Mouse (Mus musculus) monocyte, adult 2 months (primary cell): ENCODE data around the gene Gm49358.

Experiments used
- DNase-seq, 2 experiments: peaks; one replicate each; pipeline ENCODE4 v3.0.0; 2022; ENCODE audit warnings: low spot score in 2 of 2, low read depth in 1 of 2

Gm49358 gene

DNA sequence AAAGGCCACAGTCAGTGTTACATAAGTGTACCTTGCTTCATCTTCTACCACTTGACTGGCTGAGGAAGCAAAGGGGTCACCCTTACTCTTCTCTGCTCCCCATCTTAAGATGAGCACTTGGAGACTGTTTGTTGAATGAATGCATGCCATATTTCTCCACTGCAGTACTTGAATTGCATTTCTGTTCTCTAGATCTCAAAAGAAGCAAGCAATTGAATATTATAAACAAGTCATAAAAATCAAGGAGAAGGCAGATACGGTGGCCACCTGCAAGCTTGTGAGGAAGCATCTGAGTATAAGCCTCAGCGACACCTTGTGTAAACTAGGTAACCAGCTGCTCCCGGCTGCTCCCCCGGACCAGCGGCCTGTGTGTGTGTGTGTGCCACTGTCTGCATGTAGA is at the start of gene Gm49358:
TSS of gene Gm49358 (plus strand) at position 301 of the 400 bp plus-strand sequence.
- no peak for DNase-seq

GRCm38 (mm10) chr10:86727548-86727980 is 36.2 kb upstream of the Gm49358 start:
- DNase-seq: peak; percentile 27

DNA sequence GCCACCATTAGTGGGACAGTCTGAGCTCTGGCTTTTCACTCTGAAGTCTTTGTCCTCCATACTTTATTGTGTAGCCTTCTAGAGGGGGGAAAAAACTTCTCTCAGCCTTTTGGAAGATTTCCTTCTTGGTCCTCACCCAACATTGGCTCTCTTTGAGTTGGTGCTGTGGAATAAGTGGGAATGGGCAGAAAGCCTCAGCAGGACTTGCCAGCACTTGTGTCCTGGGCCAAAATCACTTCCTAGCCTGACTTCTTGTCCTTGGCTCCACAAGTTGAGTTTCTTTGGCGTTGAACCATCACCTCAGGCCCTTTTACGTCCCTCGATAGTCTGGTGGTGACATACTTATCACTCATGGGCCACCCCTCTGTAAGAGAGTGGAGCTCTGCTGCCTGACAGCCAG is 35.6 kb upstream of the Gm49358 start:
- no peak for DNase-seq

GRCm38 (mm10) chr10:86730823-86731499 is 32.8 kb upstream of the Gm49358 start:
- DNase-seq: peak in 1 of 2 experiments; percentile 58

GRCm38 (mm10) chr10:86731500-86731863 is 32.3 kb upstream of the Gm49358 start:
- no peak for DNase-seq

DNA sequence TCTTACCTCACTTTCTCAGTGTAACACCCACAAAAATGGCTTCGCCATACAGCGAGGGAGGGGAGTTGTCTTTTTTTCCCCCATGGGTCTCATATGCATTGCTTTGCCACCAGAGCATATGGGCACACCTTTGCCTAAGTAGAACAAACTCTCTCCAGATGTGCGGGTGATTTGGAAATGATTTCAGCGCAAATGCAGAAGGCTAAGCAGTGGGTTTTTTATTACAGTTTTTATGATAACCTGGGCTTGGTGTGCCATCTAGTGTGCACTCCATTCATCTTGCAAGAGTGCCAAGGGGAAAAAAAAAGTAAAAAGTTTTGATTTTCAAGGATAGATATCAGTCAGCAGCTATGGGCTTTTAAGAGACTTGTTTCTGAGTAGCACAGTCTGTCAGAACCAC is 28.7 kb upstream of the Gm49358 start:
- DNase-seq: no peak

GRCm38 (mm10) chr10:86742918-86743317 is 20.9 kb upstream of the Gm49358 start:
- DNase-seq: no peak

DNA sequence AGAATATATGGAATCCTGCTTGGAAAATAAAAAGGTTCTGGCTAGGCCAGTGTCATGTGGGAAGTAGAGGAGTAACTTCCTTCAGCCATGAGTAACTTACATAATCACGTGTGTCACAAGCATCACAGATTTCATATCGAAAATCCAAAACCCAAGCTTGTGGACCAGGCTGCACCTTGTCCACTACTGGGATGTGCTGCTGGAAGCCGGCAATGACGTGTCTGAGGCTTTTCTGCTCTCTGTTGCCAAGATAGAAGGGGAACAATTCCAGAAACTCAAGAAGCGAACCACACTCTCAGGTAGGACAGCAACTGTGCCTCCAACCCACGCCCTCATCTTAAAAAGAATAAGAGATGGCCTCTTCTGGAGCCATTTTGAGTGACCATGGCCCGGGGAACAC is 19.5 kb upstream of the Gm49358 start:
- DNase-seq: no peak

DNA sequence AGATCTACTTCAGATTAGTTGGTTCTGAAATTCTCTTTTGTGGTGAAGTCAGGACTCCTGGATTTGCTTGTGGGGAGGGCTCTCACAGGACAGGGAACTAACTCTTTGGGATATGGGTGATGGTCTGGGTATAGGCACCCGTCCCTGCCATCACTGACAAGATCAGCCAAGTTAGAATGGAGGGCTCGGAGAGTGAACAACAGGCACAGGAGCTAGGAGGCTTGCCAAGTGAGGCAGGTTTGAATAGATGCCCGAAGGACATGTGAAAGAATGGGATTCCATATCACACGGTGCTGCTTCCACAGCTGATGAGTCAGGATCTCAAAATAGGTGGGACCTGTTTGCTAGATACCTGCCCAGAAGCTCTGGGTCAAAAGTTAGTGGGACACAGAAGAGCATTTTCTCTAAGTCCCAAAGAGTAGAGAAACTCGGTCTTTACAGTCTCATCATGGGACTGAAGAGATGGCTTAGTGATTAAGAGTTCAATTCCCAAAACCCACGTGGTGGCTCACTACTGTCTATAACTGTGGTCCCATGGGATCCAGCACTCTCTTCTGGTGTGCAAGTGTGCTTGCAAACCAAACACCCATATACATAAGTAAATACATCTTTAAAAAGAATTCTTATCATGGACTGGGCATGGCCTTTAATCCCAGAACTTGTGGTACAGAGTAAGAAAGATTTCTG is 7.8 kb upstream of the Gm49358 start:
- DNase-seq: no peak

DNA sequence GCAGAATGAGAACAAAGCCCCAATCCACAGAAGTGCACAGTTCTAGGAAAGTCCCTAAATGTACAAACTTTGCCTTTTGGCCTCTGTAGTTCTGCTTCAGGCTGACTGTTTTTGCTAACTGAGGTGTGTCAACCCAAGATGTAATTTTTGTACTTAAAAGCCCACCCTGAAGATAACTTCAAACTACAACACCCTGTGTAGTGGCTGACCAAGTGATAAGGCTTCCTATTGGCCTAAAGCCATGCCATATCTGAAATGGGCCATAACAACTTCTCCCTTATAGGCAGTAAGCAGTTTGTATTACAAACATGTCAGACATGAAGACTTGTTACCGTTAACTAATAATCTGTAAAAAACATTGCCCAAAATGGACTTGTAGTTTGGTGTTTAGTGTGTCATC is 6.0 kb upstream of the Gm49358 start:
- DNase-seq: no peak

DNA sequence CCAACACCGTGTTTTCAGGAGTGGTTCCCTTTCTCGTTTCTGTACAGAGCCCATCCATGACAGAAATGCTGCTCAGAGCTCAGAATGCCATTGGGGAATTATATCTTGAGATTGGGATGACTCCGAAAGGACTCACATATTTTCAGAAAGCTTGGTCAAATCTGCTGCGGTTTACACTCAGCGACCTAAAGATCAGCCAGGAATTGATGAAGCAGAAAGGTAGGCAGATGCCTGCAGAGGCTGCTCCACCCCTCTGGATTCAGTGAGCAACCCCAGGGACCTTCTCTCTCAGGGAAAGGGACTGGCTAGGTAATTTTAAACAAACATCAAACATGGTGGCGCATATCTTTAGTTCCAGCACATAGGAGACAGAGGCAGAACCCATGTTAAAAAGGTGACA is 5.6 kb upstream of the Gm49358 start:
- DNase-seq: no peak

DNA sequence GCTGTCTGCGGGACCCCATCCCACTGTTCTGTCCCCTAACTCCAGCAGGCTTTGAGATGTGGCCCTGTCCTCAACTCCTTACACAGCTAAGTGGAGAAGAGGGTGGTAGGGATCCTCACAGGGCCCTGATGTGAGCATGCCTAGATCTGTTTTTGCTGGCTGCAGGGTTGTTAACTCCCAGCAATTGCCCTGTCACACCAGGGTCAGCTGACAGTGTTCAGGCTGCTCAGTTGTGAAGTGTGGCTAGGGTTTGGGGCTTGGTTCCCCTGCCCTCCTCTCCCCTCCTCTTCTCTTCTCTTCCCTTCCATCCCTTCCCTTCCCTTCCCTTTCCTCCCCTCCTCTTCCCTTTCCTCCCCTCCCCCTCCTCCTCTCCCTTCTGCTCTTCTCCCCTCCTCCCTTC is 2.5 kb upstream of the Gm49358 start:
- no peak for DNase-seq

DNA sequence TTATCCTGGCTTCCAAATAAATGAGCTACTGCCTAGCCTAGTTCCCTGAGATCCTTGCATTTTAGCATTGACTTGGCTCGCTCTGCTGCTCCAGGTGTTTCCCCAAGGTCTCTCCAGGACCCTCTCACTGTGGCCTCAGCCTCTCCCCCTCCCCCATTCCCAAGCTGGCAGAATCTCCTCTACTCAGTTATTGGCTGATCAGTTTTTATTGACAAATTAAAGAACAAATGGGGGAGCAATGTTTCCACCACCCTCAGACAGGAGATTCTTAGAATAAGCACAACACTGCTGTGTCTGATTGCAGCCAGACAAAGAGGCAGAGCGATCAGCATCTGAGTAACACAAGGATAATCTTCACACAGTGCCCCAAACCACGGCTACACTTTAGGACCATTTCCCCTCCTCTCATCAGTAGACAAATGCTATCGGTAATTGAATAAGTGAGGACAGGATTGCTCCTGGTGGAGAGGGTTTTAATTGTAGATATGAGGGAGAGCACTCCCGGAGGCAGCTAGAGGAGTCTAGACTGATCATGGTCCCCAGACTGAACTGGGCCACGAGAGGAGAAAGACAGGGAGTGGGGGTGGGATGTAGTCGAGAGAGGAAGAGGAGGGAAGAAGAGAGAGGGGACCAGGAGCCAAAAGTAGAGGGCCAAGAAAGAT is 1.9 kb upstream of the Gm49358 start:
- no peak for DNase-seq

DNA sequence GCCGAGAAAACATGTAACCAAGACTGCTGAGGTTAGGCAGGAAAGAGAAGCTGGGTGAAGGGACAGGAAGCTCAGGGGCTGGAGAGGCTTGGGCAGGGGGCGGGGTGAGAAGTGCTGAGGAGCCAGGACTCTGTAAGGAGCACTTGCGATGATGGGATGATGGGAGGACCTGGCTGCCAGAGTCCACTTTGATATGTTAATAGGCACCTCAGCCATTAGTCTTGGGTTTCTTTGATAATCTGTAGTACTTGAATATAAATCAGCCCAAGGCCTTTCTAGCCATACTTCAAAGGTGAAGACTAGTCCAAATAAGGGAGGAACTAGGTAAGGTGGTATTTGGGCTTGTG is 1.4 kb upstream of the Gm49358 start:
- DNase-seq: no peak

- no peak for DNase-seq
Observed at GRCm38 (mm10) chr10:86765344-86765966, 1.7 kb downstream of the Gm49358 start.

GRCm38 (mm10) chr10:86769216-86769615 is 5.4 kb downstream of the Gm49358 start:
- DNase-seq: no peak

GRCm38 (mm10) chr10:86769797-86770196 is 6.0 kb downstream of the Gm49358 start:
- DNase-seq: no peak

- DNase-seq: no peak
Observed at GRCm38 (mm10) chr10:86771701-86772100, 7.9 kb downstream of the Gm49358 start.

GRCm38 (mm10) chr10:86772231-86772631 is 8.5 kb downstream of the Gm49358 start:
- DNase-seq: peak; percentile 19 to 32

DNA sequence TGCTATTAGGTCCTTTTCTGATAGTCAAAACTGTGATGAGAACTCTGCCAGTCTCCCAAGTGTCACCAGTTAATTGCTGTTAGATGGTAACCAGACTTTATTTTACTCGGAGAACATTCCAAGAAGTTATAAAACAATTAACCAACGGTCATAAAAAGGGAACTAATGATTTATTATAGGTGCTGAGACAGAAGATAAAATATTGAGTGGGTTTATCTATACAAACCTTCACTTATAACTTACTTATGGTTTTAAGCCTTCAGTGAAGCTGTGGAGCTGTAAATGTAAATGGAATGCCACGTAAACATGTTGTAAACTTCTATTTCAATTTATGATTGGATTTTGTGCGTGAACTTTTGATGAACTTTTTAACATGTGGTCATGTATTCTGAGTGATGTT is 9.6 kb downstream of the Gm49358 start:
- no peak for DNase-seq

DNA sequence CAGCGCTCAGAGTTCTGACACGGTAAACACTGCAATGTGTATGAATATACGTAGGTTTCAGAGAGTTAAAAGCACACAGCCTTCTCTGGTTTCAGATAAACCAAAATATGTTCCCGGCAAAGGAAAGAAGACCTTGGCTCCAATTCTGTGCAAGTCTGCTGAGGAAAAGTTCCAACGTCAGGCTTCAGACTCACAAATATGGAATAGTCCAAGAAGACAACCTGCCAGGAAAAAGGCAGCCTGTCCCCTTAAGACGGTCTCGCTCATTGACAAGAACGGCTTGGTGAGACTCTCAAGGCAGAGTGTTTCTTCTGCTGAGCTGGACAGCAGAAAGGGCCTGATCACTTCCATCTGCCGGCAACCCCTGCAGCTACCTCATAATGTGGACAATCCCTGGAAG is 12.5 kb downstream of the Gm49358 start:
- DNase-seq: no peak
